Mouse (Mus musculus): Measurements from ENCODE around the gene Gm8871.
"Not testable (repeated sequence)": the region's sequence is repeated elsewhere in the genome, so short reads cannot be mapped to it uniquely, and the experiment has no call there.

The Gm8871 gene

GRCm38 (mm10) chr5:10947505-10947904 is at the start of gene Gm8871, which contains the start of gene Gm8857:
Gm8871 (plus strand) TSS chr5:10947805.
Gm8857 (plus strand) TSS chr5:10947807.
- not testable (repeated sequence) for DNase-seq

- DNase-seq, result not testable (repeated sequence)
These were observed 5.9 kb downstream of the Gm8871 start for GRCm38 (mm10) chr5:10953512-10953911.

GRCm38 (mm10) chr5:10958057-10958456 is 10.5 kb downstream of the Gm8871 start:
- not testable (repeated sequence) for DNase-seq

Data from thymus, postnatal 25 days (tissue).